Mouse (Mus musculus) frontal cortex, postnatal 14 days (tissue): Measurements from ENCODE around the gene Apobec2.

ENCODE experiments used
- DNase-seq, 2 experiments: peaks; one replicate each; pipeline ENCODE4 v3.0.0; 2022; ENCODE audit warnings: low spot score in 2 of 2

Gene Apobec2

GRCm38 (mm10) chr17:48409380-48410298, 23.1 kb downstream of the Apobec2 start, which contains the start of the genes Nfya and Oard1:
Gene Nfya, minus strand, starts transcription at chr17:48409906.
Gene Oard1, plus strand, starts transcription at chr17:48410014.
- peak; percentile 100 for DNase-seq

GRCm38 (mm10) chr17:48408526-48409291, 24.0 kb downstream of the Apobec2 start:
- peak; percentile 44 to 58 for DNase-seq

- DNase-seq = no peak
Measured at GRCm38 (mm10) chr17:48407910-48408525, 24.7 kb downstream of the Apobec2 start.

GRCm38 (mm10) chr17:48407154-48407553, 25.6 kb downstream of the Apobec2 start:
- DNase-seq = no peak

GRCm38 (mm10) chr17:48404706-48405105, 28.0 kb downstream of the Apobec2 start:
- DNase-seq = no peak

- DNase-seq = no peak
Measured at GRCm38 (mm10) chr17:48403848-48404247, 28.9 kb downstream of the Apobec2 start.

- DNase-seq = no peak
Measured at GRCm38 (mm10) chr17:48402751-48403150, 30.0 kb downstream of the Apobec2 start.

GRCm38 (mm10) chr17:48401710-48402109, 31.0 kb downstream of the Apobec2 start:
- no peak for DNase-seq

- no peak for DNase-seq
Measured at GRCm38 (mm10) chr17:48392616-48393015, 40.1 kb downstream of the Apobec2 start.

GRCm38 (mm10) chr17:48391446-48391845, 41.3 kb downstream of the Apobec2 start:
- DNase-seq = no peak

GRCm38 (mm10) chr17:48389442-48389841, 43.3 kb downstream of the Apobec2 start:
- DNase-seq = no peak

GRCm38 (mm10) chr17:48388666-48389065, 44.1 kb downstream of the Apobec2 start:
- DNase-seq = no peak

- no peak for DNase-seq
Measured at GRCm38 (mm10) chr17:48385786-48386461, 46.8 kb downstream of the Apobec2 start.

GRCm38 (mm10) chr17:48379050-48379449, 53.7 kb downstream of the Apobec2 start:
- DNase-seq = no peak

GRCm38 (mm10) chr17:48376102-48376501, 56.6 kb downstream of the Apobec2 start:
- DNase-seq = no peak

- peak; percentile 20 for DNase-seq
Measured at GRCm38 (mm10) chr17:48372987-48373386, 59.7 kb downstream of the Apobec2 start.

GRCm38 (mm10) chr17:48371621-48372020, 61.1 kb downstream of the Apobec2 start:
- no peak for DNase-seq
